Mouse (Mus musculus) bone marrow, adult 2 months (tissue): Measurements from ENCODE around the gene Il18. TPM values are rescaled to one million over a fixed set of nuclear protein-coding genes. Genes with fewer than 3 reads are reported as not detected.
A peak's percentile ranks its signal among the peaks of the same experiment; 100 is the strongest.

Source experiments
- H3K27ac ChIP-seq: fragments of 200-500 bp; 2 replicates; pipeline ENCODE4 v1.5.1; 2012; ENCODE audit warnings: low read depth, mild to moderate bottlenecking, control low read depth, inconsistent platforms, low read length; ENCODE audit not compliant: control insufficient read depth, poor library complexity, insufficient read depth
- H3K4me1 ChIP-seq: fragments of 200-500 bp; 2 replicates; pipeline ENCODE4 v1.6.1; 2011; ENCODE audit warnings: low read length; ENCODE audit not compliant: control insufficient read depth, insufficient read depth
- H3K4me3 ChIP-seq: fragments of 200-500 bp; replicated peaks from 2 replicates; pipeline ENCODE3; 2011; ENCODE audit warnings: mild to moderate bottlenecking, low read depth, low read length, control low read depth; ENCODE audit not compliant: control insufficient read depth
- CTCF ChIP-seq: fragments of 200-500 bp; IDR thresholded peaks from 2 replicates; pipeline ENCODE4 v1.5.1; 2011; ENCODE audit warnings: low read length, control low read depth; ENCODE audit not compliant: control insufficient read depth, insufficient read depth
- POLR2A ChIP-seq: fragments of 200-500 bp; IDR thresholded peaks from 2 replicates; pipeline ENCODE4 v1.6.1; 2011; ENCODE audit warnings: low read depth, mild to moderate bottlenecking, control low read depth, low read length, borderline replicate concordance; ENCODE audit not compliant: control insufficient read depth
- whole genome bisulfite sequencing: fragments of 180-500 bp; shearing (Covaris S2); methylation state at CpG from one replicate; pipeline ENCODE4 v1.1.7; 2018; 5-methylcytosine and 5-hydroxymethylcytosine counted together
- polyA plus RNA-seq: library from polyadenylated mRNA; stranded (reverse); fragments of >200 nt; gene quantifications from 2 replicates; pipeline ENCODE4 v1.2.4, GENCODE M21; 2011; ENCODE audit warnings: low replicate concordance; ENCODE audit not compliant: missing spikeins, insufficient read depth, insufficient read length

Gene Il18
- polyA plus RNA-seq, 1 experiment: 18.4 TPM

DNA sequence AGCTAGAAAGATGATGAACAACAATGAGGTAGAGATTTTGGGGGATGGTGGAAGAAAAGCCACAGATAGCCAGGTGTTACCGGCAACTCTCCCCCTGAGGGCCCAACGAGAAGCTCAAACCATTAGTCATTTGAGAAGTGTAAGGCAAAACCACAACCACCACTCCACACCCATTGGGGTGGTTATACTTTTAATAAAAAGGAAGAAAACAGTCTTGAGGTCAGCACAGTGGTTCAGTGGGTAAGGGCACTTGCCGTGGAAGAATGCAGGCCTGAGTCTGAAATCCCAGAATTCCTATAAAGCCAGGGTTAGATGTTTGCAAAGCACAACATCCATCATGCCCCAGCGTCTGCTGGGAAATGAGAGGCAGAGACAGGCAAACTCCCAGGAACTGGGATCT lies 17.3 kb upstream of the Il18 start:
- Histone ChIP-seq H3K4me1 (no peaks in the 10 kb centered on the region; the same call in 1 of the 2 replicates), H3K4me3 (no peak overlapping the region), H3K27ac (no peak overlapping the region)
- 13% methylated on average over 4 of the region's 4 CpGs for WGBS
- TF ChIP-seq CTCF: no peak

DNA sequence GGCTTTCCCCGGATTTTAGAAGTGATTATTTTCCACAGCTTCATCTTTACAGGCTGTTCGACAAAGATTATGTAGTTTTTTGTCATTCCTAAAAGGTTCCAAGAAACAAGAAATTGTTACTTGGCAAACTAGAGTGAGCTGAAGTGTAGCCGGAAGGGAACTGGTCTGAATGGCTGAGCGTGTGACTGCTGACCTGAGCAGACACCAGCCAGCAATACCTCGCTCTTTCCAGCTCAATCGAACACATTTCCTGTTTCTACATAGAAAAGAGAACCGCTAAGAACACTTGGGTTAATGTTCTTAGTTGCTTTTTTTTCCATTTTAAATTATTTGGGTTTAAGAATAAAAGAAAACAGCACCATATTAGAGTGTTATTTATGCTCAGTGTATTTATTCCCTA lies 14.5 kb upstream of the Il18 start:
- no peak overlapping the region for H3K27ac ChIP-seq
- TF ChIP-seq CTCF: no peak
- no peak for TF ChIP-seq POLR2A
- H3K4me3 ChIP-seq: no peak overlapping the region
- no peaks in the 10 kb centered on the region; the same call in 1 of the 2 replicates for H3K4me1 ChIP-seq
- WGBS: 10% methylated on average over 7 of the region's 7 CpGs

DNA sequence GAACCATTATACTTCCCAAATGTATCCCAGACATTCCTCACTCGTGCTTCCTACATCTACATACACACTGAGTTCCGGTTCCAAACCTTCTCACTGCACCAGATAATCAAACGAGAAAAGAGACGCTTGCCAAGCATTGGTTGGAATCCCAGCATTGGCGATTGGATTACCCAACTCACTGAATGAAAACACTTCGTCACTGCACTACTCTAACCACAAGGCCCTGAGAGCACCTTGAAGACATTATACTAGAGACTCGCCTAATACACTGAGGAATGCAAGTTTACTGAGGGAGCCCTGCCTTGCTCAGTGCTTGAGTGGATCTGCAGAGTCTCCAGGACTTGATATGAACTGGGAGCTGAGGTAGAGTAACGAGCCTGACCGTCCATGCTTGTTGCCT lies 12.2 kb upstream of the Il18 start:
- 72% methylated on average over 9 of the region's 9 CpGs for WGBS
- H3K4me1 ChIP-seq: no peaks in the 10 kb centered on the region; the same call in 1 of the 2 replicates
- no peak overlapping the region for H3K27ac ChIP-seq
- TF ChIP-seq POLR2A: no peak
- no peak overlapping the region for H3K4me3 ChIP-seq

DNA sequence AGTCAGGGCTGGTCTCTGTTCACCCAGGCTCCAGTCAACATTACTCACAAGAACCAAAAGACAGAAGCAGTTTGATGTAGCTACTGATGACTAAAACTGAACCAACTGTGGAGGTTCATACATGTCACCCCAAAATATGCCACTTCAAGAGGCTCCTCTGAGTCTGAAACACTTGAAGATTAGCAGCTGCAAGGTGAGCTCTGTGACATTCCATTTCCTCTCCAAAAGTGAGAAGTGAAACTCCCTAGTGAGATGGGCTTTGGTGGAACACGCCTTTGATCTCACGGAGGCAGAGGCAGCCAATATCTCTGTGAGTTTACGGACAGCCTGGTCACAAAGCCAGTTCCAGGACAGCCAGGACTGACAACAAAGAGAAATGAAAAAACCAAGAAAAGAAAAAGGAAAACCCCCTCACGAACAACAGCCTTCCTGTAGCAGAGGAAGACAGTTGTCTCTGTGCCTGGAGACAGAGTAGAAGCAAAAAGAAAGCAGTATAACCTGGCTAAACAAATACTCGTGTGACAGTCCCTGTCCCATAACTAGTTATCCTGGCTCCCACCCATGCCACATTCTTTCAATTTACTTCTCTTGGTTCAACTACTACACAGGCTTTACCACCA lies 6.7 kb upstream of the Il18 start:
- Histone ChIP-seq H3K27ac (peak overlapping the region; percentile 42; the same call in 1 of the 2 replicates), H3K4me3 (peak overlapping the region; percentile 28), H3K4me1 (no peaks in the 10 kb centered on the region; the same call in 1 of the 2 replicates)
- TF ChIP-seq CTCF (no peak), POLR2A (no peak)
- 11% methylated on average over 5 of the region's 5 CpGs for WGBS

DNA sequence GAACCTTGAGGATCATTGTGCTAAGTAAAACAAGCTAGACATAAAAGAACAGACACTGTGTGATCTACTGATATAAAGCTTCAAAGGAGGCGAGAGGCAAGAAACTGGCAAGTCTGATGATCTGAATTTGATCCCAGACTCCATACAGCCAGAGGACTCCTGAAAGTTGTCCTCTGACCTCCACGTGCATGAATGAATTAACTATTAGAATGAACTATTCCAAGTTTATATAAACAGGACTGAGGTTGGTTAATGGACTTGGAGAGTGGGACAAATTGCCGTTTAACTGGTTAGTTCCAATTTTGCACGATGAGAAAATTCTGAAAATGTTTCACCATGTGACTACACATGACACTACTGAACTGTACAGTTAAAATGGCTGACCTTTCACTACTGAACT lies 5.7 kb upstream of the Il18 start:
- WGBS: 74% methylated on average over 4 of the region's 4 CpGs
- H3K4me3 ChIP-seq: no peak overlapping the region
- TF ChIP-seq CTCF: no peak
- TF ChIP-seq POLR2A: no peak
- H3K4me1 ChIP-seq: no peaks in the 10 kb centered on the region; the same call in 1 of the 2 replicates
- H3K27ac ChIP-seq: no peak overlapping the region

DNA sequence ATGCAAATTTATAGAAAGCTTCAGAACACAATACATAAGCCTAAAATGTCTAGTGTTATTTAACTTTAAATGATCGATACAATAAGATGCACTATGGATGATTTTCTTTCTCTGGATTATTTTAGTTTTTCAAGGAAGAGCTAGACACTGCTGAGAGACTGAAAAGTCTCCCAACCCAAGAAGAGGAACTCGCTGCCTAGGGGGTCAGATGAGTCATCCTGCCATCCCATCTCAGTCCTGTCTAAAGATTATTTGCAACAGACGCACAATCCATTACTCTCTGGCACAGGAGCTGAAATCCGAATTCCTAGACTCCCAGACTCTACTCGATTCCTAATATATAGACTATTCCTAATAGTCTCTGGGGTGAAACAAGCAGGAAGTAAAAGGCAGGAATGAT lies 2.4 kb upstream of the Il18 start:
- 43% methylated on average over 5 of the region's 5 CpGs for WGBS
- TF ChIP-seq POLR2A (no peak), CTCF (no peak)
- no peak overlapping the region for H3K27ac ChIP-seq
- no peaks in the 10 kb centered on the region; the same call in 1 of the 2 replicates for H3K4me1 ChIP-seq
- no peak overlapping the region for H3K4me3 ChIP-seq

DNA sequence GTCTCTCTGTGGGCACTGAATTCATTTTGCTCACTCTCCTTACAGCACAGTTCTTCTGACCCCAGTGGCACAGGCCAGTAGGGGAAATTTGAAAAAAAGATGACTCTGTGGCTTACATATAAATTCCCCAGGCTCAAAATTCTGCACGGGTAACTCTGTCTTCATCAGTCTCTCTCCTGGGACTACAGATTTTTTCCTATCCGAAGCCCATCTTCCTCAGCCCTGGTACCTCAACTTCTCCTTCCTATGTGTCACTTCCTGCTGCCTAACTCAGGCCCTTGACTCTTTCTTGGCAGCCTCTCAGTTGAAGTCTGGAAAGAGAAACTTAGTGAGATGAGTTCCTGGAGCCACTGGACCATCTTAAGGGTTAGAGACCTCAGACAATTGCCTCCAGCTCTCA lies 1.1 kb upstream of the Il18 start:
- Histone ChIP-seq H3K4me3 (no peak overlapping the region), H3K4me1 (no peaks in the 10 kb centered on the region; the same call in 1 of the 2 replicates), H3K27ac (no peak overlapping the region)
- TF ChIP-seq CTCF (no peak), POLR2A (no peak)
- WGBS: 1% methylated on average over 2 of the region's 2 CpGs

DNA sequence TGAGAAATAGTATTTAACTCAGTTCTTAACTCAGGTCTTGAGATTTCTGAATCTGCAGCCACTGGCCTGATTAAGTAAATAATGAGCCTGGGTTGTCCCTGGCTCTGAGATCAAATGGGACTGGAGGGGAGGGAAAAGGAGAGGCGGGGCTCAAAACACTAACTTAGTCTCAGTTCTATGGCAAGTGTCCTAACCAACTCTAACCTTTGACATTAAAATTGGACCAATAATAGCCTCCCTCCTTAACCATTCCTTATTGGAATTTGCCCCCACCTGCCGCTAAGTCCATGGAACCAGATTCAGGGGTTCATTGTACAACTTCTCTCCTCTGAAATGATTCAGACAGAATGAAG lies 443 bp downstream of the Il18 start, which contains the start of gene Bco2:
Bco2 (minus strand) TSS at position 88 of the 353 bp plus-strand sequence.
- peak within 1 kb of the TSS; percentile 59 for H3K4me3 ChIP-seq
- TF ChIP-seq POLR2A: no peak
- TF ChIP-seq CTCF: no peak
- H3K27ac ChIP-seq: peak within 1 kb of the TSS; percentile 32

More for the DNA sequence above, 443 bp downstream of the Il18 start, which contains the start of gene Bco2:
- 56% methylated on average over 2 of the region's 2 CpGs for WGBS
- no peaks in the 10 kb centered on the region; the same call in 1 of the 2 replicates for H3K4me1 ChIP-seq
